Mouse (Mus musculus) colon, adult 2 months (tissue): ENCODE measurements around the gene Gm13762. TPM values are rescaled to one million over a fixed set of nuclear protein-coding genes. Genes with fewer than 3 reads are reported as not detected.

Experiments used
- polyA plus RNA-seq: library from polyadenylated mRNA; depleted of rRNA; stranded (reverse); fragments of >200 nt; gene quantifications from 2 replicates; pipeline ENCODE4 v1.2.3, GENCODE M21; 2012; rRNA removed

Gm13762 gene
- polyA plus RNA-seq = not detected in 2 replicates

DNA sequence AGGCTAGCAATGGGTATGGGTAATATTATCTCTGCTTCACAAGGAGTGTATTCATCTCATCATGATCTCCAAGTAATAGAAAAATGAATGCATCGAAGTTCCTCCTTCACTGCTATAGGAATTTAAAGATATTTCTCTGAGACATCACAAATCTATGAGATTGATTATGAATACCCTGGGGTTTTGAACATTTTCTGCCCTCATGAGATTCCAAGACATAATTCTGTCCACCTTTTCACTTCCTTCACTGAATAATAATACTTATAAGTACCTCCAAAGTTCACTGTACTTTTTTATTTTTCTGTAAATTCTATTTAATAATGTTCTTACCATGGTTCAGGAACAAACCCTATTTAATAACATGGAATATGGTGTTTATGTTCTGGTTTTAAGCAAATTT, at the start of gene Gm13762:
Gene Gm13762 (minus strand): TSS at position 101 of the 400 bp plus-strand sequence.

GRCm38 (mm10) chr2:89018240-89018639, 38.2 kb upstream of the Gm13762 start, which contains the start of gene Olfr1216:
Olfr1216 (minus strand) TSS chr2:89018340.

DNA sequence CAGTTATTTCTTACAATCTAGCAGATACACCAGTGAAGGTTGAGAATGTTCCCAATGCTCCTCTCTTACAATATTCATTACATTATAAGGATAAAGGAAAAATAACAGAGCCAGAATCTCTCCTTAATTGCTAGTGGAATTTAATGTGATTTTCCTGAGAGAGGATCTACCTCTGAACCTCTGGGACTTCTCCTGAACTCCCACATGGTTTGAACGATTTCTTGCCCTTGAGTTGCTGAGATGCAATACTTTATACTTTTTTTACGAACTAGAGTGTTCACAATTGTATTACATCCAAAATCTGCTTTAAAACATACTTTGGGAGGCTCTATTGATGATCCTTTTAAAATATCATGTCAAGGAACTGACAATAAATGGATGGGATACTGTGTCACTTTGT, 26.8 kb upstream of the Gm13762 start, which contains the start of gene Olfr1215:
Gene Olfr1215 (minus strand): TSS at position 101 of the 400 bp plus-strand sequence.

GRCm38 (mm10) chr2:88992553-88992952, 12.5 kb upstream of the Gm13762 start, which contains the start of gene Olfr1214:
Olfr1214 (minus strand) TSS chr2:88992653.

DNA sequence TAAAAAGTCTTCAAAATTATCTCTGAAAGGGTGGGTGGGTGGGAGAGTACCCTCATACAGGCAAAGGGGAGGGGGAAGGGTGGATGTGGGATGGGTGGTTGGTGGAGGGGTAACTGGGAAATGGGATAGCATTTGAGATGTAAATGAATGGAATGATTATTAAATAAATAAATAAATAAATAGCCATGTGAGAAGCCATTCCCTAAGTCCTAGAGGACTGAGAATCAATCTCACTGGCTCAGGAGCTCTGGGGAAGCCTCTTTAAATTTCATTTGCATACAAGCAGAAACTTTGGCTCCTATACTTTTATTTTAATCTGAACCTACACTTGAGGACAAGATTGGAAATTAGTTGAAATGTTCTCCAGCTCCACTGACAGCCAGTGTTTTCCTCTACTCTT, 26.4 kb downstream of the Gm13762 start, which contains the start of gene Olfr1212:
Gene Olfr1212 (plus strand): TSS at position 301 of the 400 bp plus-strand sequence.

GRCm38 (mm10) chr2:88938011-88938410, 42.1 kb downstream of the Gm13762 start, which contains the start of gene Olfr1211:
Olfr1211 (minus strand) TSS chr2:88938111.

Other genes starting within 250 kb of the Gm13762 start
- not detected in 2 replicates for gene Olfr1197, start 247.9 kb downstream of the Gm13762 start, polyA plus RNA-seq
- gene Olfr1198, start 228.9 kb downstream of the Gm13762 start, polyA plus RNA-seq = not detected in 2 replicates
- not detected in 2 replicates for gene Olfr1199, start 219.8 kb downstream of the Gm13762 start, polyA plus RNA-seq
- gene Olfr1200, start 209.8 kb downstream of the Gm13762 start, polyA plus RNA-seq = not detected in 2 replicates
- not detected in 2 replicates for gene Olfr1201, start 187.2 kb downstream of the Gm13762 start, polyA plus RNA-seq
- not detected in 2 replicates for gene Olfr1202, start 165.8 kb downstream of the Gm13762 start, polyA plus RNA-seq
- not detected in 2 replicates for gene Olfr1205, start 150.5 kb downstream of the Gm13762 start, polyA plus RNA-seq
- not detected in 2 replicates for gene Olfr1204, start 131.0 kb downstream of the Gm13762 start, polyA plus RNA-seq
- not detected in 2 replicates for gene Olfr1206, start 117.0 kb downstream of the Gm13762 start, polyA plus RNA-seq
- not detected in 2 replicates for gene Olfr1208, start 78.0 kb downstream of the Gm13762 start, polyA plus RNA-seq
- not detected in 2 replicates for gene Olfr1209, start 65.1 kb downstream of the Gm13762 start, polyA plus RNA-seq
- not detected in 2 replicates for gene Olfr1211, start 42.2 kb downstream of the Gm13762 start, polyA plus RNA-seq
- gene Olfr1212, start 26.3 kb downstream of the Gm13762 start, polyA plus RNA-seq = not detected in 2 replicates
- not detected in 2 replicates for gene Olfr1214, start 12.4 kb upstream of the Gm13762 start, polyA plus RNA-seq
- gene Olfr1215, start 26.7 kb upstream of the Gm13762 start, polyA plus RNA-seq = not detected in 2 replicates
- not detected in 2 replicates for gene Olfr1216, start 38.1 kb upstream of the Gm13762 start, polyA plus RNA-seq
- gene Olfr1217, start 51.8 kb upstream of the Gm13762 start, polyA plus RNA-seq = not detected in 2 replicates
- gene Olfr1218, start 80.9 kb upstream of the Gm13762 start, polyA plus RNA-seq = not detected in 2 replicates
- gene Olfr1219, start 103.2 kb upstream of the Gm13762 start, polyA plus RNA-seq = not detected in 2 replicates
- not detected in 2 replicates for gene Olfr1220, start 126.6 kb upstream of the Gm13762 start, polyA plus RNA-seq
- gene Olfr1221, start 137.0 kb upstream of the Gm13762 start, polyA plus RNA-seq = not detected in 2 replicates
- not detected in 2 replicates for gene Olfr1222, start 152.8 kb upstream of the Gm13762 start, polyA plus RNA-seq
- gene Olfr1223, start 171.3 kb upstream of the Gm13762 start, polyA plus RNA-seq = not detected in 2 replicates
- not detected in 2 replicates for gene Olfr1224-ps1, start 183.8 kb upstream of the Gm13762 start, polyA plus RNA-seq
- gene Olfr1225, start 194.4 kb upstream of the Gm13762 start, polyA plus RNA-seq = not detected in 2 replicates
- gene Olfr1226, start 219.8 kb upstream of the Gm13762 start, polyA plus RNA-seq = not detected in 2 replicates